Mouse (Mus musculus): ENCODE data around the gene Heatr6.

DNA sequence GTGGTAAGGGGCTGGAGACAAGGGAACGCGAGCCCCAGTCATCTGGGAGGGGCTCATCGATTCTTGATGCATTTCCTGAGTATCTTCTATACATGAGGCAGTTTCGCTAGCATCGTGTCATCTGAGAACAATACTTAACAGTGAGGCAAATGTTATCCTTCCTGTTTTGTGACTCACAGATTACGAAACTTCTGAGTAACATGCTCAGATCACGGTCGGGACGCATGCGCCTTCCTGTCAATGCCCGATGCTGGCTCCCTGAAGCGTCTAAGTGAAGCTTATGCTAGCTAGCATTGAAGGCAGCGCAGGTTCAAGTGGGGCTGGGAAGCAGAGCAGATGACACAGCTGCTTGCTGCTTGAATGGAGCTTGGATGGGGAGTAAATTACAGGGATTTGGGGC is 35.8 kb downstream of the Heatr6 start:
- TF ChIP-seq ZC3H11A (IDR thresholded peaks at IDR 0.05; ENCODE audit: borderline replicate concordance, low read depth, low read length): no peak
- TF ChIP-seq HCFC1 (IDR thresholded peaks at IDR 0.05; ENCODE audit: borderline replicate concordance, insufficient read depth, low read length): no peak
- TF ChIP-seq CHD2 (IDR thresholded peaks at IDR 0.05; ENCODE audit: low read depth, low read length): no peak
- no peak for TF ChIP-seq MAFK (IDR thresholded peaks at IDR 0.05; ENCODE audit: insufficient read depth, low read depth, low read length)
- TF ChIP-seq ZNF384 (IDR thresholded peaks at IDR 0.05; ENCODE audit: low read depth, low read length): no peak

All from ES-E14 (cell line).